Mouse (Mus musculus) layer of hippocampus, postnatal 36 days (tissue): ENCODE results near the gene Trub2. TPM values are rescaled to one million over a fixed set of nuclear protein-coding genes. Genes with fewer than 3 reads are reported as not detected.
"Not testable (repeated sequence)": the region's sequence is repeated elsewhere in the genome, so short reads cannot be mapped to it uniquely, and the experiment has no call there.

Source experiments
- DNase-seq, 2 experiments: peaks; one replicate each; pipeline ENCODE4 v3.0.0; 2022
- total RNA-seq, 2 experiments: library from RNA; stranded (reverse); gene quantifications; 2 replicates each; pipeline ENCODE4 v1.2.3; 2021

The Trub2 gene
- 10 to 100 TPM; 39.9 to 46.6 TPM for total RNA-seq

DNA sequence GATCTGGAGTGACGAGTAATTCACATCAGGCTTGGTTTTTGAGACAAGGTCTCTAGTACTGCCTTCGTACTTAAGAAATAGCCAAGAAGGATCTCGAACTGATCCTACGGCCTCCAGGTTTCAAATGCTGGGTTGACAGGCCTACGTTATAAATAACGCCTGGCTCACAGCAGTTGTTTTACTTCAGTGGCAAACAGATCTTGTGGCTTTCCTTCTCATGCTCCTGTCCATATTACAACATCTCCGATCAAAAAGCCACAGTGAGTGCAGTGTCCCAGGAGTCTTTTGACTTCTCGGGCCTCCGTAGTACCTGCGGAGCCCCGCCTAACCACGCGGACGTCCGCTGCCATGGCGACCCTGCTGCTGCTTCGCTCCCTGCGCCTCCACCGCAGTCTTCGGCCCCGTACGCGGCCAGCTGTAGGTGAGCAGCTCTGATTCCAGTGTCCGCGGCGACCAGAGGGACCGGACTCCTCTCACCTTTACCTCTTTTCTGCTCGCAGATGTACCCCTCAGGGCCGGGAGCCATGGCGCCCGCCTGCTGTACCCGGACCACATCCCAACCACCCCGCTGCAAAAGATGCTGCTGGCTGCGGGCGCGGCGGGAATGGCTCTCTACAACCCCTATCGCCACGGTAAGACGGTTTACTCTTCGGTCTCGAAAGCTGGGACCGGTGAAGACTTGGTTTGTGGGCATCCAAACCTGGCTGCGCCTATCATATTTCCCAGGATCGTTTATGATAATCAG, at the start of gene Trub2:
TSS of gene Trub2 (minus strand) at position 566 of the 745 bp plus-strand sequence.
- DNase-seq = peak; percentile 88 to 89

- no peak for DNase-seq
Observed at GRCm38 (mm10) chr2:29835391-29835899, 47.1 kb upstream of the Trub2 start.

DNA sequence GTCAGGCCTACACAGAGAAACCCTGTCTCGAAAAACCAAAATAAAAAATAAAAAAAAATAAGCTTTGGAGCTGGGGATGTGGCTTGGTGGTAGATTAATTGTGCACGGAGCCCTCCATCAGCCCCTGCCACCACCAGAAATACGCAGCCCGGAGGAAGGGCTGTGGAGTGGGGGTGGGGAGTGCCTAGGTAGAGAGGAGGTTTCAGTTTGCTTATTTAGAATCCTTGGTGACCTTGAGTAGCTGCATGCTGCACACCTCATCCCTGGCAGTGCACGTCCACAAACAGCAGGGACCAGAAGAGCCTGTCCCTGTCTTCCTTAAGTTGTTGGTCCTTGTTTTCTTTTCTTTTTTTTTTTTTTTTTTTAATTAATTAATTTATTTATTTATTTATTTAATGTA, 45.5 kb upstream of the Trub2 start:
- no peak for DNase-seq

DNA sequence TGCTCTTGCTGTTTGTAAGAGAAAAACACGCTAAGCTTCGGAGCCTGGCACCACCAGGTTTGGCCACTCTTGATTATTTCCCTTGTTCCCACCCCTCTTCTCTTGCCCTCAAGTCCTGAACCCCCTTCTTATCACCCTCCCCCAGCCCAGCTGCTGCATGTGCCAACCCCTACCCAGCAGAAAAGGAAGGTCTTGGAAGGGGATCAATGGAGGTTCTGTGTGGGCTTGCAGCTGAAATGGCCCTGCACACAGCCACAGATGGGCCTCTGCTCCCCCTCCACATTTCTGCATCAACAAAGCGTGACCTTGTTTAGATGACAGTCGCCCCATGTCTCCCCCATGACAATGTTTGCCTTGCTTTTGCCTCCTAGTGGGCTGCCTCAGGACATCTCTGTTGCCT, 42.8 kb upstream of the Trub2 start:
- DNase-seq = peak; percentile 56 to 60

DNA sequence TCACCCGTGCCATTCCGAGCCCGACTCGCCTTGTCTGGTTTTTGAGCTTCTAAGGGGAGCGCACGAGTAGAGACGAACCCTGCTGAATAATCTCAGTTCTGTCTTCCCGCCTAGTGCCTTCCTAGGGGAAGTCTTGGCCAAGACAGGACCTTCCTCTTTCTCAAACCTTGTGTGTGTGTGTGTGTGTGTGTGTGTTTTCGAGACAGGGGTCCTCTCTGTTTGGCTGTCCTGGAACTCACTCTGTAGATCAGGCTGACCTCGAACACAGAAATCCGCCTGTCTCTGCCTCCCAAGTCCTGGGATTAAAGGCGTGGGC, 39.4 kb upstream of the Trub2 start:
- no peak for DNase-seq

DNA sequence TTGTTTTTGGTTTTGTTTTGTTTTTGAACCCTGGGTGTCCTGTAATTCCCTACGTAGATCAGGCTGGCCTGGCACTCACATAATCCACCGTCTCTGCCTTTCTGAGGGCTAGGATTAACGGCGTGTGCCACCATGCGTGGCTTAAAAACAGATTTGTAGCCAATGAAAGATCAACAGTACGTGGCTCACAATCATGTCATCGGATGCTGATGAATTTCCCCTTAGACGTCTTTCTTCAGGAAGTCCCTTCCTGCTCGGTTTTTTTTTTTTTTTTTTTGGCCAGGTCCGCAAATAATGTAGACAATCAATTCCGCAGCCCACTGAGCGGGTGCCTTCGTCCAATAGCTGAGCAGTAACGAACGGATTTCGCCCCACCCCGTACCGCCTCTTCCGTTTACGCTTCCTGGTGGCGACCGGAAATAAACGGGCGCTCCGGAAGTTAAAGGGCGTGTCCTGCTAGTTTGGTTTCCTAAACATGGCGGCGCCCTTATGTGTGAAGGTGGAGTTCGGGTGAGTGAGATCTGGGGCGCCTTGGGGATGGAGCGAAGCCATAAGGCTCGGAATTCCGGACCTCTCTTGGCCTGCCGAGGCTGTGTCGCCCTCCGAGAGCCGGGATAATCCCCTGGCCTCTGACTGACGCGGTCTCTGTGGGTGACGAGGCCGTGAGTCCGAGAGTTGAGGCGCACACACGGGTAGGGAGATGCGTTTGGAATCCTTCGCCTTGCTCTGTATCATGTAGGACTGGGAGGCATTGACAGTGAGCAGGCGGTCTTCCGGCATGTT, 38.8 kb upstream of the Trub2 start:
- DNase-seq = peak; percentile 94 to 95

- no peak for DNase-seq
Observed at GRCm38 (mm10) chr2:29826318-29826925, 38.1 kb upstream of the Trub2 start.

DNA sequence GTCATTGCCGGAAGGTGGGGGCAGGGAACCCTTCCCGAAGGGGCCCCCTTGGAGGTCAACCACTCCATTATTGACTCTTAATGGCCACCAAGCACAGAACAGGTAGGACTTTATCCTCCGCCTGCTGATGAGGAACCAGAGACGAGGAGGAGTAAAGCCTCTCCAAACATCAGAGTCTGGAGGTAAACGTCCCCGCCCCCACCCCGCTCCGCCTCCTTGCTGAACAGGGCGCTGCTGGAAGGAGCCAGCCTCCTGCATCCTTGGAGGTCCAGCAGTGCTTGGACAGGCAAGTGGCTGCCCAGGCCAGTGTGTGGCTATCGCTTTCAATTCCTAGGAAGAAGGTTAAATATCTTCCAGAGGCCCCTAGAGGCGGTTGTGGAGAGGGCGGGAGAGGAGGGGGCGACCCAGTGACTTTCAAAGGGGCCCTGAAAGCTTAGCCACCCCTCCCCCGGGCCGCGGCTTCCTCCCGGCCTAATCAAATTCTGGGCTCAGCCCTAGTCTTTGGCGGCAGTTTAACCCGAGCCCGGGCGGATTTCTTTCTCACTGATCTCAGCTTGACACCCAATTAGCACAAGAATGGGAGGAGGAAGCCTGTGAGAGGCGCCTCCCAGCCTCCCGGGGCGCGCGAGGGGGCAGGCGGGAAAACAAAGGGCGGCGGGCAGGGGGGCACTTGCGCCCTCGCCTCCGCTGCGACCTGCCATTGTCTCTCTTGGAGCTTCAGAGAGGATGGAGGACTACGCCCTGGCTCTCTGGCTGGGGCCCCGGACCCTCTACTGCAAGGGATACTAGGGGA, 31.9 kb upstream of the Trub2 start, which contains the start of gene Urm1:
TSS of gene Urm1 (plus strand) at position 51 of the 793 bp plus-strand sequence.
- DNase-seq = peak; percentile 59 to 65

DNA sequence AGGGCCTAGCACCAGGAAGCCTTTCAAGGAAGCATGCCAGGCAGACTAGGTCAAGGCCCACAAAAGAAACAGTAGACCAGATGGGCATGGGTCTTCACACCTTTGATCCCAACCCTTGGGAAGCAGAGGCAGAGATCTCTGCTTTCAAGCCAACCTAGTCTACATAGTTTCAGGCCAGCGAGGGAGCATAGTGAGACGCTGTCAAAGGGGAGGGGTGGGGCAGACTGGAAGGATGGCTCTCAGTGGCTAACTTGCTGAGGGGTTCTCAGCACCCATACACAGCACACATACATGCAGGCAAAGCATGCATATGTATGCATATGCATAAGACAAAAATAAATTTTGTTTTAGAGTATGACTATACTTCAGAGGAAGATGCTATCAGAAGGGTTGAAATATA, 31.1 kb upstream of the Trub2 start:
- no peak for DNase-seq

DNA sequence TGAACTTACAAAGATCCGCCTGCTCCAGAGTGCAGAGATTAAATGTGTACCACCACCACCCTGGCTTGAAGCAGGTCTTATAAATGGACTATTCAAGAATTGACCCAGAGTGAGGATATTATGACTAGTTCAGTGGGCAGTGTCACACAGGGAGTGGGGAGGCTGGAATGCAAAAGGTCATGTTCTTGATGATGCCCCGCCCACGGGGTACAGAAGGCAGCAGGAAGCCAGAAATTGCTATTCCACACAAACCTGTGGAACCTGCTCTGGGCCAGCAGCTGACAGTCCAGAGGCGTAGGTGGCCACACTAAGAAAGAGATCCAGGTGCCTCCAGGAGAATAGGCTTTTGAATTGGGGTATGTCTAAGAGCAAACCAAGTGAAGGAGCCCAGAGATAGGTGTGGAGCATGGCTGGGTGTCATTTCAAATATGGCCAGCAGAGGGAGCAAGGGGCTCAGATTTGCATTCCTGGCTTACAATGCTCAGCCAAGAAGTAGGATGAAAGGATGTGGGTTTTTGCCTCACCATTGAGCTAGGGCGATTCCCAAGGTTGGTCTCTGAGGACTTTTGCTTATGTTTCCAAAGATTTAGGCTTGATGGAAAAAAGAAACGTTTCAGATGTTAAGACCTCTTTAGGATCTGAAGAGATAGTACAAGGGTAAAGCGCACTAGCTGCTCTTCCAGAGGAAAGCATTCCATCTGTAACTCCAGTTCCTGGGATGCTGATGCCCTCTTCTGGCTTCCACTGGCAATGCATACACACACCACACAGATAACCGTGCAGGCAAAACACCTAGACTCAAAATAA, 29.3 kb upstream of the Trub2 start:
- peak; percentile 83 to 86 for DNase-seq

- no peak for DNase-seq
Observed at GRCm38 (mm10) chr2:29815678-29816371, 27.5 kb upstream of the Trub2 start.

- no peak for DNase-seq
Observed at GRCm38 (mm10) chr2:29803400-29803831, 15.1 kb upstream of the Trub2 start.

DNA sequence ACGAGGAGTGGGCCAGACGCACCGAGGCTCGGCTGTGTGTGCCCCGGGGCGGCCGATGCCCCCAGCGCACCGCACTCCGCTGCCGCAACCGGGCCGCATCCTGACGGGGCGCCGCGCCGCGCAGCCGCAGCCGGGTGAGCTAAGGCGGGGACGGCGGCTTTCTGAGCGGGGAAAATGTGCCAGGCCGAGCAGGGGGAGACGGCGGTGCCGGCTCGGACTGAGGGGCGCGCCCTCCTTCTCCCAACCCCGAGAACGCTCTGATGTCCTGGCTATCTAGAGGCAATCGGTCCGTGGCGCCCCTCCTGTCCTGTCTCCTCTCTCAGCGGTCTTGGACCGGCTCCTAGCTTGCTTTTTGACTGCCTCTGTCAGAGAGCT, 14.5 kb upstream of the Trub2 start:
- no peak for DNase-seq

DNA sequence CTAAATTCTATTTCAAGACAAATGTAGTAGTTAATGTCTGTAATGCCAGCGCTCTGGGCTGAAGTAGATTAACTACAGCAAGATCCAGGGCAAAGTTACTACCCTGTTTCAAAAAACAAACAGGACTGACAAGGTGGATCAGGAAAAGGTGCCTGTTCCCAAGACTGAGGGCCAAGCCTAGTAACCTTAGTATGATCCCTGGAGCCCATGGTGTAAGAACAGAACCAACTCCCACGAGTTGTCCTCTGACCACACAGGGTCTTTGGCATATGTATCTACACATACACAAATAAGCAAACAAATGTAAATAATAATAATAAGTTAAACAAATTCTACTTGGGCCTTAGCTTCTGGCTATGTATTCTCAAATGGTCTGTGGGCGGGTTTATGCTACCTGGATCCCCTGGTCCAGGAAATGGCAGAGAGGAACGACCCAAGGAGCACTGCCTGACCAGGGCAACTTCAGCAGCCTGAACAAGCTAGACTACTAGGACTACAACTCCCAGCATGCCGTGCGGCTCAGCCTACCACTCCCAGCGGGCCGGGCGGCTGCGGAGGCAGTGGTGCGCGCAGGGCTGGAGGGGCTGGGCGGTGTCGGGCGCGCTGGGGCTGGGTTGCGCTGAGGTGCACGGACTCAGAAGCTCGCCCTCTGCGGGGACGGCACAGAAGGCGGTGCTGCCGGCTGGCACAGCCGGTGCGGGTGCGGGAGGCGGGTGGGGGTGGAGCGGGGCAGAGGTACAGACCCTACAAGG, 13.9 kb upstream of the Trub2 start, which contains the start of gene Slc27a4:
TSS of gene Slc27a4 (plus strand) at position 560 of the 752 bp plus-strand sequence.
- peak; percentile 95 to 96 for DNase-seq

DNA sequence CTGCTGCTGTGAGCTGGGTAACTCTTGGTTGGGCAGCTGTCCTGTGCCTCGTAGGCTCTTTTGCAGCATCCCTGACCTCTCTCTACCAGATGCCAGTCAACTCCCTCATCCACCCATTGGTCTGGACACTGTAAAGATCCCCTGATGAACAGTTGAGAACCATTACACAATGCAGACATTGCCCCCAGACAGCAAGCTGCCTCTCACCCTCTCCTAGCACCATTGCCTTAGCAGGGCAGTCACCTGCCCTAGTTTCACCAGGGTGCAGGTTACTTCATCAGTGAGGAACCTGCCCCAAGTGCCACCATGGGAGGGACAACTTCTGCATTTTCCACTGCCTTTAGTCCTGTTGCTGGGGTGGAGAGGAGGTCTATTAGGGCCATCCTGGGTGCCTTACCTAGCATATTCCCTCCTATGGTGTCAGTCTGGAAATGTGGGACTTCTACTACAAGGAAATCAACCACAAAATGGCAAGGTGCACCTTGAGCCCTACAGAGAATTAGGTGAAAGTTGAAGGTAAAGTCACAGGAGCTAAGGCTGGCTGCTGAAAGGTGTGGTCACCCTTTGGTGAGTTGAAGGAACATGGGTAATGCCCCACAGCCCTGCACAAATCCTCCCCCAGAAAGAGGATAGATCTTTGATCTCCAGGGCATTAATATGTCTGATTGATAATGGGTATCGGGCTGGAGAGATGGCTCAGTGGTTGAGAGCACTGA, 4.6 kb upstream of the Trub2 start:
- DNase-seq = no peak

DNA sequence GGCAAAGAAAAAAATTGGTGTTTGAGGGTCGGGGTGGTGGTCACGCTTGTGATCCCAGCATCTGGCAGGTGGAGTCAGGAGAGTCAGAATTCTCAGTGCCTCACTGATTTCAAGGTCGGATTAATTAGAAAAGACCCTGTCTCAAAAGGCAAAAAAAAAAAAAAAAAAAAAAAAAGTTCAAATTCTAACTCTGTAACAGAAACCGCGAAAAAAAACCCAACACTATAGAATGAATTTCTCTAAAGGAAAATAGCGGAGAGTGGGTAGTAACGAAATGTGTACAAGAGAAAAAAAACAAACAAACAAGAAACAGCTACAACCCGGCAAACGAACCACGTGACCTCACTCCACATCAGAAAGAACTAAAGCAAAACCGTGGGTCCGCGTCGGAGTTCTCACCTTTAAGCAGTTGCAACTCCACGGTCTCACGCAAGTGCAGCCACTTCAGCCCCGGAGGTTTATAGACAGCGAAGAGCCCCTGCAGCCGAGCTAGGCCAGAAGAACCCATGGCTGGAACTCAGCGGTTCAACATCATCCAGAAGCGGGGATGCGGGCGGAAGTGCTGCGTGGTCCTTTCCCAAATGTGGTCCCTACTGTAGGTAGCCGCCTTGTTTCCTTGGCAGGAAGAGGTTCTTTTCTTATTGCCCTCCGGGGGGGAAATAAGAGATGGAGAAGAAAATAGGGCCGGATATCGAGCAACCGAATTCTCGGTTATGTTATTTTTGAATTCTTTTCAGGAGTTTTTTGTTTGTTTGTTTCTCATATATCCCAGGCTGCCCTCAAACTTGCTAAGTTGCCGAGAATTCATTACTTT, 991 bp downstream of the Trub2 start, which contains the start of gene Coq4:
TSS of gene Coq4 (plus strand) at position 390 of the 814 bp plus-strand sequence.
- DNase-seq = peak; percentile 89 to 90

DNA sequence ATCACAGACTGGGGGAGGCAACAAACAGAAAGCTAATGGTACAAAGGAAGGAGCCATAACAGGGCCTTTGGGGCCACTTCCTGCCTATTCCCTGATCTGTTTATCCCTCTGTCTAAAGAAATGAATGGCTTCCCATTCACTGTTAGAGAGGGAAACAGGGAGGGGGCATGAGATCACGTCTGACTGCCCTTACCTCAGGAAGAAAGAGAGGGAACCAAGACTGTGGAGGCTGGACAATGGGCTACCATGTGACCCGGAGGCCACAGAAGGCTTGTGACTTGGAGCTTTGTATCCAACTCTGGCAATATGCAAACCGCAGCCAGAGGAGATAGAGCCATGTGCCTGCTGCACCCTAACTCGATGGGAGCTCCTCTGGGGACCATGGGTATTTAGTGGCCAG, 4.0 kb downstream of the Trub2 start:
- no peak for DNase-seq

- DNase-seq = not testable (repeated sequence)
Observed at GRCm38 (mm10) chr2:29781256-29781655, 7.0 kb downstream of the Trub2 start.
